Mouse (Mus musculus): ENCODE data around the gene Fignl1. TPM values are rescaled to one million over a fixed set of nuclear protein-coding genes. Genes with fewer than 3 reads are reported as not detected.
A peak's percentile ranks its signal among the peaks of the same experiment; 100 is the strongest.

Fignl1 gene
- total RNA-seq, 2 experiments from 2014 or later = 17.9 to 18.2 TPM

- peak in 1 of 2 experiments; percentile 54 for DNase-seq (ENCODE audit: low spot score in 2 of 2)
Observed at GRCm38 (mm10) chr11:11811906-11812480, 3.2 kb upstream of the Fignl1 start.

- DNase-seq (ENCODE audit: low spot score in 2 of 2) = no peak
Observed at GRCm38 (mm10) chr11:11809404-11810175, 828 bp upstream of the Fignl1 start.

- DNase-seq (ENCODE audit: low spot score in 2 of 2) = no peak
Observed at GRCm38 (mm10) chr11:11808035-11808819, 535 bp downstream of the Fignl1 start.

GRCm38 (mm10) chr11:11805951-11806350 lies 2.8 kb downstream of the Fignl1 start:
- DNase-seq (ENCODE audit: low spot score in 2 of 2) = no peak

GRCm38 (mm10) chr11:11804421-11804820 lies 4.3 kb downstream of the Fignl1 start:
- DNase-seq (ENCODE audit: low spot score in 2 of 2) = no peak

GRCm38 (mm10) chr11:11801067-11801466 lies 7.7 kb downstream of the Fignl1 start:
- no peak for DNase-seq (ENCODE audit: low spot score in 2 of 2)

- DNase-seq (ENCODE audit: low spot score in 2 of 2) = no peak
Observed at GRCm38 (mm10) chr11:11800304-11800703, 8.5 kb downstream of the Fignl1 start.

- no peak for DNase-seq (ENCODE audit: low spot score in 2 of 2)
Observed at GRCm38 (mm10) chr11:11798690-11799089, 10.1 kb downstream of the Fignl1 start.

GRCm38 (mm10) chr11:11794626-11795025 lies 14.1 kb downstream of the Fignl1 start:
- no peak for DNase-seq (ENCODE audit: low spot score in 2 of 2)

GRCm38 (mm10) chr11:11788521-11788974 lies 20.2 kb downstream of the Fignl1 start:
- DNase-seq (ENCODE audit: low spot score in 2 of 2) = peak; percentile 46 to 71

- DNase-seq (ENCODE audit: low spot score in 2 of 2) = no peak
Observed at GRCm38 (mm10) chr11:11785457-11785856, 23.3 kb downstream of the Fignl1 start.

GRCm38 (mm10) chr11:11781728-11782127 lies 27.0 kb downstream of the Fignl1 start:
- no peak for DNase-seq (ENCODE audit: low spot score in 2 of 2)

- no peak for DNase-seq (ENCODE audit: low spot score in 2 of 2)
Observed at GRCm38 (mm10) chr11:11778345-11778744, 30.4 kb downstream of the Fignl1 start.

- no peak for DNase-seq (ENCODE audit: low spot score in 2 of 2)
Observed at GRCm38 (mm10) chr11:11777796-11778195, 31.0 kb downstream of the Fignl1 start.

- no peak for DNase-seq (ENCODE audit: low spot score in 2 of 2)
Observed at GRCm38 (mm10) chr11:11777246-11777645, 31.5 kb downstream of the Fignl1 start.

- DNase-seq (ENCODE audit: low spot score in 2 of 2) = no peak
Observed at GRCm38 (mm10) chr11:11776822-11777174, 32.0 kb downstream of the Fignl1 start.

- DNase-seq (ENCODE audit: low spot score in 2 of 2) = no peak
Observed at GRCm38 (mm10) chr11:11776071-11776821, 32.5 kb downstream of the Fignl1 start.

- no peak for DNase-seq (ENCODE audit: low spot score in 2 of 2)
Observed at GRCm38 (mm10) chr11:11774893-11775292, 33.9 kb downstream of the Fignl1 start.

GRCm38 (mm10) chr11:11774384-11774783 lies 34.4 kb downstream of the Fignl1 start:
- no peak for DNase-seq (ENCODE audit: low spot score in 2 of 2)

GRCm38 (mm10) chr11:11772196-11772595 lies 36.6 kb downstream of the Fignl1 start:
- DNase-seq (ENCODE audit: low spot score in 2 of 2) = no peak

GRCm38 (mm10) chr11:11770691-11771090 lies 38.1 kb downstream of the Fignl1 start:
- no peak for DNase-seq (ENCODE audit: low spot score in 2 of 2)

All from adrenal gland, postnatal 4 days (tissue).